Mouse (Mus musculus): ENCODE results near the gene Calu. TPM values are rescaled to one million over a fixed set of nuclear protein-coding genes. Genes with fewer than 3 reads are reported as not detected.
A peak's percentile ranks its signal among the peaks of the same experiment; 100 is the strongest.

Calu gene
- total RNA-seq, 2 experiments from 2014 or later = 89.6 to 95.9 TPM

GRCm38 (mm10) chr6:29415446-29415845 is 67.6 kb downstream of the Calu start:
- DNase-seq (ENCODE audit: low spot score in 2 of 2) = no peak

GRCm38 (mm10) chr6:29420596-29420995 is 72.7 kb downstream of the Calu start:
- no peak for DNase-seq (ENCODE audit: low spot score in 2 of 2)

GRCm38 (mm10) chr6:29425118-29425517 is 77.2 kb downstream of the Calu start:
- DNase-seq (ENCODE audit: low spot score in 2 of 2) = peak in 1 of 2 experiments; percentile 25

- DNase-seq (ENCODE audit: low spot score in 2 of 2) = no peak
Measured at GRCm38 (mm10) chr6:29426331-29426730, 78.5 kb downstream of the Calu start.

Small RNAs within 50 kb of the gene (microRNA-seq; reads per million reads assigned to microRNA genes)
- gene Gm26220 (0.28 to 0.45 reads per million in 2 experiments), gene Gm44354 (0 reads per million in 2 experiments)

Other genes with a start within 250 kb of the Calu start
- 10 to 100 TPM; 36.1 to 36.3 TPM for gene Rbm28, start 183.1 kb upstream of the Calu start, total RNA-seq (2021)
- gene Prrt4, start 168.5 kb upstream of the Calu start, total RNA-seq (2021) = 1 to 10 TPM; 4.8 TPM
- gene Impdh1, start 131.7 kb upstream of the Calu start, total RNA-seq (2021) = 10 to 100 TPM; 59.5 to 62.0 TPM
- 1 to 10 TPM; 5.9 to 6.4 TPM for gene Hilpda, start 75.6 kb upstream of the Calu start, total RNA-seq (2021)
- gene Fam71f2, start 68.5 kb upstream of the Calu start, total RNA-seq (2021) = under 1 TPM in 1 of 2 experiments, not detected in 1; 0.43 TPM
- not detected for gene Fam71f1, start 28.9 kb upstream of the Calu start, total RNA-seq (2021)
- under 1 TPM; 0.26 to 0.35 TPM for gene Opn1sw, start 40.4 kb downstream of the Calu start, total RNA-seq (2021)
- gene Ccdc136, start 48.2 kb downstream of the Calu start, total RNA-seq (2021) = 10 to 100 TPM; 60.0 to 66.7 TPM
- 1 to 10 TPM; 1.8 to 3.2 TPM for gene Flnc, start 85.2 kb downstream of the Calu start, total RNA-seq (2021)
- 100 to 1,000 TPM; 234 to 240 TPM for gene Atp6v1f, start 119.6 kb downstream of the Calu start, total RNA-seq (2021)
- under 1 TPM in 1 of 2 experiments, not detected in 1; 0.85 TPM for gene Atp6v1fnb, start 123.4 kb downstream of the Calu start, total RNA-seq (2021)
- gene Kcp, start 159.9 kb downstream of the Calu start, total RNA-seq (2021) = 1 to 10 TPM; 6.8 to 7.5 TPM
- 1 to 10 TPM; 3.5 to 3.7 TPM for gene Irf5, start 178.6 kb downstream of the Calu start, total RNA-seq (2021)

Measured in layer of hippocampus, postnatal 14 days (tissue).